Mouse (Mus musculus) left cerebral cortex, postnatal 14 days (tissue): ENCODE measurements at regions not wholly inside any gene's neighbourhood (a gene's known extent, or its start where the extent isn't known, plus 50 kb on each side); places are given as distances from the start of the nearest gene placed in this dataset.

Experiments
- DNase-seq, 2 experiments: peaks; one replicate each; pipeline ENCODE4 v3.0.0; 2021 to 2022; ENCODE audit warnings: low spot score in 2 of 2, mixed read lengths in 1 of 2
- intact Hi-C: fragments of 180-260 bp; cut with DNase I; formaldehyde crosslinking; loops from one replicate; pipeline ENCODE4 v1.15.1; 2025

- intact Hi-C loops = no loop called here
- no peak for DNase-seq
These were observed 160.3 kb upstream of the Gm6657 start for GRCm38 (mm10) chr12:78033766-78034165.

DNA sequence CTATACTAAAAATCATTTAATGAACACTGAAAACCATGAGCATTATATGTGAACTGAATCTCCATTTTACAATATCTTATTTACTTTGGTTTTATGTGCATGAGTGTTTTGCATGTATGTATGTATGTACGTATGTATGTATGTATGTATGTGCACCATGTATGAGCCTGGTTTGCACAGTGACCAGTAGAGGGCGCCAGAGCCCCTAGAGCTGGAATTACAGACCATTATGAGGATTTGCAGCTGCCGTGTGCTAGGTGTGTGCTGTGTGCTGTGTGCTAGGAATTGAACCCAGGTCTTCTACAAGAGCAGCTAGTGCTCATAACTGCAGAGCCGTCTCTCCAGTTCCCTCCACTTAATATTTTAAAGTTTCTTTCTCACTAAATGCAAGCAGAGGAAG, 147.5 kb upstream of the Gm6657 start:
- no peak for DNase-seq

GRCm38 (mm10) chr12:78055956-78056355, 138.1 kb upstream of the Gm6657 start:
- peak; percentile 20 to 72 for DNase-seq
- intact Hi-C loops = no loop called here

More for the DNA sequence above, 147.5 kb upstream of the Gm6657 start:
- intact Hi-C loops = no loop called here

DNA sequence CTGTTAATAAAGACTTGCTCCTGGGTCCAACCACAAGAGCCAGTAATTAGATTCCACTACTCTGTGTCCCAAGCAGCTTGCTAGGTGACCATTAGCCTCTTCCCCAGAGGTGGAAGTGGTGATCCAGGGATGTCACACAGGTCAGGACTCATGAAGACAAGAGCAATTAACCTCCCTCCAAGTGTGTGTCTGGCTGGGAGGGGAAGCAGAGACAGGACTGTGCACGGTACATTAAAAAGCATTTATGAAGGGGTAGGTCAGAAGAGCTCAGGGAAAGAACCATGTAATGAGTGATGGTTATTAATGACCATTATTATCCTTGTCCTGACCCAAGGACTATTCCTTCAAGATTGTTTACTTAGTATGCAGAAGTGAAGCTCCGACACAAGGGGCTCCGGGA, 136.9 kb upstream of the Gm6657 start:
- intact Hi-C loops = no loop called here
- DNase-seq = no peak

DNA sequence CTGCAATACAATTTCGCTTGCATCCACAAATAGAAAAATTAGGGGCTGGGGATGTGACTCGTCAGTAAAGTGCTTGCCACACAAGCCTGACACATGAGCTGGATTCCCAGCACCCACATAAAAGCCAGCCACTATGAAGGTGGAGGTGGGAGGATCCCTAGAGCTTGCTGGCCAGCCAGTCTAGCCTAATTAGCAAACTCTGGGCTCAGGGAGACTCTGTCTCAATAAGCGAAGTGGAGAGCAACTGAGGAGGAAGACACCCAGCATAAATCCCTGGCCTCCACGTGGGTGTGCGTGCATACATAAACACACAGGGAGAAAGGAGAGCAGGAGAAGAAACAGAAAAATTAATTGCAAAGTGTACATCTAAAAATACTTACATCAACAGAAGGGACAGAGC, 134.1 kb upstream of the Gm6657 start:
- intact Hi-C loops = no loop called here
- DNase-seq = no peak

GRCm38 (mm10) chr12:78066024-78066423, 128.0 kb upstream of the Gm6657 start:
- DNase-seq = no peak
- intact Hi-C loops = no loop called here

- peak in 1 of 2 experiments; percentile 31 for DNase-seq
- intact Hi-C loops = no loop called here
These were observed 121.1 kb upstream of the Gm6657 start for GRCm38 (mm10) chr12:78072935-78073334.

DNA sequence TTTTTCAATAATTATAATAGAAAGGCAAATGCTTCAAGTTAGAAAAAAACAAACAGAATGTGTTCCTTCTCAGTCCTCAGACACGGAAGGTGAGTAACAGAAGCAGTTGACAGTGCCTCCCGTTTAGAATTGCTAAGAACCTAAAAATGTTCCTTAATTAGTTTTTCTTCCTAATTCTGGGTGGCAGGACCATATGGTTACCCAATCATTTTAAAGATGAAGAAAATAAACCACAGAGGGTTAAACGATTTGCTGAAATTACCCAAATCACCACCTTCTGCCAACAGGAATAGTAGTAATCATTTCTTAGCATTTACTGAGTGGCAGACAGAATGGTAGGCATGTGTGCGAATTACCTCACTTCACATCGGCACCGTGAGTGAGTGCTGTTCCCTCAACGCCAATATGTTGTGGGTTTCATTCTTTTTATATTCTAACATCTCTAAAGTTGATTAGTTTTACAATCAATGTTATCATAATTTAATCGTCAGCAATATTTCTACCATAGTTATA, 119.7 kb upstream of the Gm6657 start:
- intact Hi-C loops = no loop called here
- DNase-seq = no peak

- no peak for DNase-seq
- intact Hi-C loops = no loop called here
These were observed 116.8 kb upstream of the Gm6657 start for GRCm38 (mm10) chr12:78077285-78077684.

GRCm38 (mm10) chr12:78082163-78082562, 111.9 kb upstream of the Gm6657 start:
- DNase-seq = no peak
- intact Hi-C loops = no loop called here

- intact Hi-C loops = no loop called here
- DNase-seq = no peak
These were observed 108.0 kb upstream of the Gm6657 start for GRCm38 (mm10) chr12:78086016-78086415.

DNA sequence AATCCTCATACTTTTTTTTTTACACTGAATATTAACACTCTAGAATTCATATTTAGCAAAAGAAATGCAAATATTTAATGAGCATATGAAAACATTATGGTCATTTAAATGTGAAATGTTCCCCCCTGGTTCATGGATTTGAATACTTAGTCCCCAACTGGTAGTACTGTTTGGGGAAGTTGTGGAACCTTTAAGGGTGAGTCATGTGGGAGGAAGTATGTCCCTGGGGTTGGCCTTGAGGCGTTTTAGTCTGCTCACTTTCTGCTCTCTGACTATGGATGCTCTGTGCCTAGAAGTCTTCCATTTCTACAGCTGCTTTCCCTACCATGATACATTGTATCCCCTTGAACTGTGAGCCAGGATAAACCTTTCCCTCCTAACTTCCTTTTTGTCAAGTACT, 106.1 kb upstream of the Gm6657 start:
- DNase-seq = no peak
- intact Hi-C loops = no loop called here

- no peak for DNase-seq
- intact Hi-C loops = loop anchor here (10.0 kb wide), 1 partner anchor 1090 kb away; no protein-coding TSS in a partner anchor
These were observed 99.6 kb upstream of the Gm6657 start for GRCm38 (mm10) chr12:78094471-78094870.

- no peak for DNase-seq
- intact Hi-C loops = loop anchor here (5.0 to 10.0 kb wide), 2 partner anchors 93 to 1091 kb away; no protein-coding TSS in a partner anchor
These were observed 98.7 kb upstream of the Gm6657 start for GRCm38 (mm10) chr12:78095352-78095751.

DNA sequence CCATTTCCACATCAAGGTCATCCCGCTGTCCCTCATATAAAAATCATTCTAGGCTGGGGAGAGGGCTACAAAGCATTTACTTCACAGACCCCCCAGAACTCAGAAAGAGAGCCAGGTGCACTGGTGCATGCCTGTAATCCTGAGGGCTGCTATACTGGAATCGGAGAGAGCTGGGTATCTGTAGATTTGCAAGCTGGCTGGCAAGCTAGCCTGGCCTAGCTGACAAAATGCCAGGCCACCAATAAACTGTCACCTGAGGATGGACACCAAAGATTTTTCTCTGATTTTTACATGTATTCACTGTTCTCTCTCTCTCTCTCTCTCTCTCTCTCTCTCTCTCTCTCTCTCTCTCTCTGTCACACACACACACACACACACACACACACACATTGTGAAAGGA, 98.1 kb upstream of the Gm6657 start:
- no peak for DNase-seq
- intact Hi-C loops = loop anchor here (5.0 to 10.0 kb wide), 2 partner anchors 94 to 1091 kb away; no protein-coding TSS in a partner anchor

- intact Hi-C loops = loop anchor here (5.0 to 10.0 kb wide), 2 partner anchors 95 to 1092 kb away; no protein-coding TSS in a partner anchor
- DNase-seq = no peak
These were observed 96.9 kb upstream of the Gm6657 start for GRCm38 (mm10) chr12:78097119-78097518.

- intact Hi-C loops = loop anchor here (5.0 to 10.0 kb wide), 2 partner anchors 95 to 1093 kb away; no protein-coding TSS in a partner anchor
- DNase-seq = peak; percentile 18 to 23
These were observed 96.3 kb upstream of the Gm6657 start for GRCm38 (mm10) chr12:78097692-78098091.

DNA sequence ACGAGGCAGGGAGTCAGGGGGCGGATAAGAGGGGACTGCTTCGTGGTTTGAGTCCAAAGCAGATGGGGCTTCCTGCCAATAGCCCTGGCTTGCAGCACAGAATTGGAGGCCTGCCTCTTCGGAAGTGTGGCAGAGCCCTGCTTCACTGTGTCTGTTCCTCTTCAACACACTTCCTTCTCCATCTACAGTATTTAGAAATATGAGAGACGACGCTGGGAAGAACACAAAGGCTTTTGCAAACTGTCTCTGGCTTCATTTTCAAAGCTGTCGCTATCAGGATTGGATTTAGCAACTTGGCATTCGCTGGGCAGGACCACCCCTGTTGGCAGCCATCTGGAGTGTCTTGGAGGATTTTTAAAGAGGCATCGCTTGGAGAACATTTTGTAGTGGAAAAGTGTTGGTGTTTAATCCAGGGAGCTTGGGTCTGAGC, 95.3 kb upstream of the Gm6657 start:
- intact Hi-C loops = loop anchor here (5.0 to 10.0 kb wide), 2 partner anchors 96 to 1094 kb away; no protein-coding TSS in a partner anchor
- DNase-seq = peak; percentile 80 to 92

GRCm38 (mm10) chr12:78099761-78100160, 94.3 kb upstream of the Gm6657 start:
- intact Hi-C loops = loop anchor here (5.0 to 10.0 kb wide), 2 partner anchors 97 to 1095 kb away; no protein-coding TSS in a partner anchor
- DNase-seq = peak; percentile 28 to 59

- intact Hi-C loops = no loop called here
- DNase-seq = no peak
These were observed 93.3 kb upstream of the Gm6657 start for GRCm38 (mm10) chr12:78100756-78101155.

GRCm38 (mm10) chr12:78109931-78110330, 84.1 kb upstream of the Gm6657 start:
- intact Hi-C loops = no loop called here

More at GRCm38 (mm10) chr12:78109931-78110330, 84.1 kb upstream of the Gm6657 start:
- DNase-seq = no peak
